Mouse (Mus musculus): ENCODE measurements around the gene Ube4b. TPM values are rescaled to one million over a fixed set of nuclear protein-coding genes. Genes with fewer than 3 reads are reported as not detected.

Ube4b gene
- polyA plus RNA-seq, 1 experiment, result 110 TPM

- 96% methylated on average over 5 of the region's 5 CpGs for WGBS
- no peak overlapping the region for H3K27ac ChIP-seq (ENCODE audit: control insufficient read depth, insufficient read depth, low read length)
- DNase-seq, result no peak
- TF ChIP-seq POLR2A (IDR thresholded peaks at IDR 0.05; ENCODE audit: control insufficient read depth, extremely low read depth, insufficient read depth, low read length, poor library complexity) (no peak), CTCF (IDR thresholded peaks at IDR 0.05; ENCODE audit: borderline replicate concordance, control insufficient read depth, extremely low read depth, insufficient read depth, low read length, poor library complexity) (no peak)
- H3K4me1 ChIP-seq (replicated peaks; ENCODE audit: control insufficient read depth, insufficient read depth, low read length), result no peaks in the 10 kb centered on the region
- no peaks in the 10 kb centered on the region for H3K27me3 ChIP-seq (ENCODE audit: control insufficient read depth, insufficient read depth, low read length)
- H3K36me3 ChIP-seq (ENCODE audit: control insufficient read depth, insufficient read depth, low read length), result peaks cover 80% of the 10 kb centered on the region
- H3K4me3 ChIP-seq (ENCODE audit: control insufficient read depth, insufficient read depth, low read length), result no peak overlapping the region
Observed at GRCm38 (mm10) chr4:149357982-149358381, 68.6 kb downstream of the Ube4b start.

- H3K36me3 ChIP-seq (ENCODE audit: control insufficient read depth, insufficient read depth, low read length), result peaks cover 85% of the 10 kb centered on the region
Observed at GRCm38 (mm10) chr4:149354671-149355070, 71.9 kb downstream of the Ube4b start.

GRCm38 (mm10) chr4:149351596-149352150 lies 74.9 kb downstream of the Ube4b start:
- no peaks in the 10 kb centered on the region for H3K4me1 ChIP-seq (replicated peaks; ENCODE audit: control insufficient read depth, insufficient read depth, low read length)
- H3K27me3 ChIP-seq (ENCODE audit: control insufficient read depth, insufficient read depth, low read length), result no peaks in the 10 kb centered on the region
- no peak overlapping the region for H3K27ac ChIP-seq (ENCODE audit: control insufficient read depth, insufficient read depth, low read length)
- peaks cover 75% of the 10 kb centered on the region for H3K36me3 ChIP-seq (ENCODE audit: control insufficient read depth, insufficient read depth, low read length)
- WGBS, result 95% methylated on average over 8 of the region's 8 CpGs
- H3K4me3 ChIP-seq (ENCODE audit: control insufficient read depth, insufficient read depth, low read length), result no peak overlapping the region
- DNase-seq, result no peak
- TF ChIP-seq POLR2A (IDR thresholded peaks at IDR 0.05; ENCODE audit: control insufficient read depth, extremely low read depth, insufficient read depth, low read length, poor library complexity), result no peak
- no peak for TF ChIP-seq CTCF (IDR thresholded peaks at IDR 0.05; ENCODE audit: borderline replicate concordance, control insufficient read depth, extremely low read depth, insufficient read depth, low read length, poor library complexity)

More at GRCm38 (mm10) chr4:149354671-149355070, 71.9 kb downstream of the Ube4b start:
- Histone ChIP-seq H3K4me1 (replicated peaks; ENCODE audit: control insufficient read depth, insufficient read depth, low read length) (no peaks in the 10 kb centered on the region), H3K27ac (ENCODE audit: control insufficient read depth, insufficient read depth, low read length) (no peak overlapping the region), H3K27me3 (ENCODE audit: control insufficient read depth, insufficient read depth, low read length) (no peaks in the 10 kb centered on the region), H3K4me3 (ENCODE audit: control insufficient read depth, insufficient read depth, low read length) (no peak overlapping the region)
- 98% methylated on average over 8 of the region's 8 CpGs for WGBS
- TF ChIP-seq POLR2A (IDR thresholded peaks at IDR 0.05; ENCODE audit: control insufficient read depth, extremely low read depth, insufficient read depth, low read length, poor library complexity) (no peak), CTCF (IDR thresholded peaks at IDR 0.05; ENCODE audit: borderline replicate concordance, control insufficient read depth, extremely low read depth, insufficient read depth, low read length, poor library complexity) (no peak)
- no peak for DNase-seq

GRCm38 (mm10) chr4:149348963-149349362 lies 77.6 kb downstream of the Ube4b start:
- no peaks in the 10 kb centered on the region for H3K4me1 ChIP-seq (replicated peaks; ENCODE audit: control insufficient read depth, insufficient read depth, low read length)
- TF ChIP-seq POLR2A (IDR thresholded peaks at IDR 0.05; ENCODE audit: control insufficient read depth, extremely low read depth, insufficient read depth, low read length, poor library complexity) (no peak), CTCF (IDR thresholded peaks at IDR 0.05; ENCODE audit: borderline replicate concordance, control insufficient read depth, extremely low read depth, insufficient read depth, low read length, poor library complexity) (no peak)
- DNase-seq, result no peak
- peaks cover 73% of the 10 kb centered on the region for H3K36me3 ChIP-seq (ENCODE audit: control insufficient read depth, insufficient read depth, low read length)
- H3K27ac ChIP-seq (ENCODE audit: control insufficient read depth, insufficient read depth, low read length), result no peak overlapping the region
- H3K4me3 ChIP-seq (ENCODE audit: control insufficient read depth, insufficient read depth, low read length), result no peak overlapping the region
- no peaks in the 10 kb centered on the region for H3K27me3 ChIP-seq (ENCODE audit: control insufficient read depth, insufficient read depth, low read length)
- 90% methylated on average over 5 of the region's 5 CpGs for WGBS

- H3K4me1 ChIP-seq (replicated peaks; ENCODE audit: control insufficient read depth, insufficient read depth, low read length), result no peaks in the 10 kb centered on the region
- WGBS, result 95% methylated on average over 5 of the region's 5 CpGs
- no peak overlapping the region for H3K4me3 ChIP-seq (ENCODE audit: control insufficient read depth, insufficient read depth, low read length)
- TF ChIP-seq POLR2A (IDR thresholded peaks at IDR 0.05; ENCODE audit: control insufficient read depth, extremely low read depth, insufficient read depth, low read length, poor library complexity) (no peak), CTCF (IDR thresholded peaks at IDR 0.05; ENCODE audit: borderline replicate concordance, control insufficient read depth, extremely low read depth, insufficient read depth, low read length, poor library complexity) (no peak)
- no peak overlapping the region for H3K27ac ChIP-seq (ENCODE audit: control insufficient read depth, insufficient read depth, low read length)
- H3K36me3 ChIP-seq (ENCODE audit: control insufficient read depth, insufficient read depth, low read length), result peaks cover 71% of the 10 kb centered on the region
- no peak for DNase-seq
- H3K27me3 ChIP-seq (ENCODE audit: control insufficient read depth, insufficient read depth, low read length), result no peaks in the 10 kb centered on the region
Observed at GRCm38 (mm10) chr4:149345873-149346272, 80.7 kb downstream of the Ube4b start.

GRCm38 (mm10) chr4:149344311-149344710 lies 82.2 kb downstream of the Ube4b start:
- no peak for TF ChIP-seq POLR2A (IDR thresholded peaks at IDR 0.05; ENCODE audit: control insufficient read depth, extremely low read depth, insufficient read depth, low read length, poor library complexity)
- TF ChIP-seq CTCF (IDR thresholded peaks at IDR 0.05; ENCODE audit: borderline replicate concordance, control insufficient read depth, extremely low read depth, insufficient read depth, low read length, poor library complexity), result no peak
- Histone ChIP-seq H3K4me3 (ENCODE audit: control insufficient read depth, insufficient read depth, low read length) (no peak overlapping the region), H3K4me1 (replicated peaks; ENCODE audit: control insufficient read depth, insufficient read depth, low read length) (no peaks in the 10 kb centered on the region), H3K27me3 (ENCODE audit: control insufficient read depth, insufficient read depth, low read length) (no peaks in the 10 kb centered on the region), H3K36me3 (ENCODE audit: control insufficient read depth, insufficient read depth, low read length) (peaks cover 60% of the 10 kb centered on the region), H3K27ac (ENCODE audit: control insufficient read depth, insufficient read depth, low read length) (no peak overlapping the region)
- WGBS, result 91% methylated on average over 8 of the region's 8 CpGs
- DNase-seq, result no peak

- TF ChIP-seq CTCF (IDR thresholded peaks at IDR 0.05; ENCODE audit: borderline replicate concordance, control insufficient read depth, extremely low read depth, insufficient read depth, low read length, poor library complexity) (no peak), POLR2A (IDR thresholded peaks at IDR 0.05; ENCODE audit: control insufficient read depth, extremely low read depth, insufficient read depth, low read length, poor library complexity) (no peak)
- H3K36me3 ChIP-seq (ENCODE audit: control insufficient read depth, insufficient read depth, low read length), result peaks cover 47% of the 10 kb centered on the region
- no peak for DNase-seq
Observed at GRCm38 (mm10) chr4:149340680-149341079, 85.9 kb downstream of the Ube4b start.

More at GRCm38 (mm10) chr4:149340680-149341079, 85.9 kb downstream of the Ube4b start:
- Histone ChIP-seq H3K4me1 (replicated peaks; ENCODE audit: control insufficient read depth, insufficient read depth, low read length) (no peaks in the 10 kb centered on the region), H3K27me3 (ENCODE audit: control insufficient read depth, insufficient read depth, low read length) (no peaks in the 10 kb centered on the region), H3K4me3 (ENCODE audit: control insufficient read depth, insufficient read depth, low read length) (no peak overlapping the region), H3K27ac (ENCODE audit: control insufficient read depth, insufficient read depth, low read length) (no peak overlapping the region)
- WGBS, result 81% methylated on average over 2 of the region's 2 CpGs

Data from thymus, adult 2 months (tissue).